Mouse (Mus musculus) midbrain, embryonic 14.5 days (tissue): ENCODE measurements around the gene Anp32b. TPM values are rescaled to one million over a fixed set of nuclear protein-coding genes. Genes with fewer than 3 reads are reported as not detected.

Experiments
- ATAC-seq: fragments of 200-750 bp; cut with Nextera tagmentation; 2 replicates; pipeline ENCODE4 v1.8.0; 2017; ENCODE audit warnings: moderate number of reproducible peaks, moderate library complexity; ENCODE audit not compliant: low FRiP score, low TSS enrichment
- DNase-seq: peaks from one replicate; pipeline ENCODE4 v3.0.0-alpha.2; 2015
- H3K27ac ChIP-seq: fragments of 300-500 bp; sonication (generic); replicated peaks from 2 replicates; pipeline ENCODE4 v1.5.1; 2014; ENCODE audit warnings: mild to moderate bottlenecking, low read depth, low read length, moderate library complexity
- H3K27me3 ChIP-seq: fragments of 300-500 bp; sonication (generic); 2 replicates; pipeline ENCODE4 v1.6.1; 2014; ENCODE audit warnings: low read length, control low read depth, mixed read lengths; ENCODE audit not compliant: control insufficient read depth, insufficient read depth
- H3K36me3 ChIP-seq: fragments of 300-500 bp; sonication (generic); 2 replicates; pipeline ENCODE4 v1.6.1; 2014; ENCODE audit warnings: low read length, control low read depth; ENCODE audit not compliant: control insufficient read depth, insufficient read depth
- H3K4me1 ChIP-seq: fragments of 300-500 bp; sonication (generic); 2 replicates; pipeline ENCODE4 v1.6.1; 2014; ENCODE audit warnings: mild to moderate bottlenecking, antibody characterized with exemption, low read length, control low read depth; ENCODE audit not compliant: control insufficient read depth, insufficient read depth
- H3K4me2 ChIP-seq: fragments of 300-500 bp; sonication (generic); 2 replicates; pipeline ENCODE4 v1.6.1; 2014; ENCODE audit warnings: mild to moderate bottlenecking, low read length, moderate library complexity
- H3K4me3 ChIP-seq: fragments of 300-500 bp; sonication (generic); replicated peaks from 2 replicates; pipeline ENCODE4 v1.5.1; 2014; ENCODE audit warnings: low read depth, low read length
- H3K9ac ChIP-seq: fragments of 300-500 bp; sonication (generic); replicated peaks from 2 replicates; pipeline ENCODE4 v1.6.1; 2014; ENCODE audit warnings: mild to moderate bottlenecking, low read length, moderate library complexity
- H3K9me3 ChIP-seq: fragments of 300-500 bp; sonication (generic); 2 replicates; pipeline ENCODE4 v1.6.1; 2016; ENCODE audit warnings: low read length, control low read depth, mixed read lengths; ENCODE audit not compliant: control insufficient read depth
- WGBS: fragments of 180-500 bp; shearing (Covaris S2); extraction: QIAGEN DNeasy Blood & Tissue Kit; methylation state at CpG from one replicate; pipeline ENCODE4 v1.1.7; 2014; 5-methylcytosine and 5-hydroxymethylcytosine counted together
- polyA plus RNA-seq: library from polyadenylated mRNA; unstranded; fragments of >200 nt; fragmentation: Nextera tagmentation; extraction: Ambion mirVana; gene quantifications from 2 replicates; pipeline ENCODE4 v1.2.1, GENCODE M21; 2014

Gene Anp32b
- polyA plus RNA-seq, 1 experiment from 2014 or later: 70.4 TPM

- Histone ChIP-seq H3K4me3 (no peak overlapping the region), H3K36me3 (peaks cover 34% of the 10 kb centered on the region), H3K9me3 (no peaks in the 10 kb centered on the region), H3K4me2 (no peak overlapping the region), H3K9ac (no peak overlapping the region), H3K27ac (no peak overlapping the region), H3K4me1 (peaks cover 6% of the 10 kb centered on the region; the same call in 1 of the 2 replicates), H3K27me3 (no peaks in the 10 kb centered on the region)
- DNase-seq: no peak
- 94% methylated on average over 6 of the region's 6 CpGs for WGBS
- ATAC-seq: no peak
These were observed 42.4 kb downstream of the Anp32b start for GRCm38 (mm10) chr4:46493071-46493470.

DNA sequence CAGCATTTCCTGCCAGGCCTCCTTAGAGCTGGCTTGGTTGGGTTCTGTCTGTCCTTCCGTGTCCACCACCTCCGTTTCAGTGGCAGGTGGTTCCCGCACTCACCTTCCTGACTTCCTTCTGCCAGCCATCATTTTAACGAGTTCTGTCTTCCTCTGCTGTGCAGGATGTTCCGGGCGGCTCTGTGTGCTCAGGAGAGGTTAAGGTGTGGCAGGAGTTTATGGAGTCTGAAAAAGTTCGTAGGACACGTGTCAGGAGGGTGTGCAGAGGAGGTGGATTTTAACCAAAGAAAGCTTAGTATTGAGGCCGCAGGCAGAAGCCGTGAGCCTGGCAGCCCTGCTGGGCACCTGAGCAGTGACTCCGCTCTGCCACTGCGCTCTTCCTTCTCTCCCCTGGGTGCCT lies 44.8 kb downstream of the Anp32b start:
- no peaks in the 10 kb centered on the region for H3K9me3 ChIP-seq
- ATAC-seq: no peak
- H3K36me3 ChIP-seq: peaks cover 46% of the 10 kb centered on the region
- no peak overlapping the region for H3K27ac ChIP-seq
- no peaks in the 10 kb centered on the region for H3K4me1 ChIP-seq
- DNase-seq: no peak
- no peak overlapping the region for H3K9ac ChIP-seq
- H3K4me2 ChIP-seq: no peak overlapping the region
- 92% methylated on average over 12 of the region's 12 CpGs for WGBS
- H3K27me3 ChIP-seq: no peaks in the 10 kb centered on the region
- no peak overlapping the region for H3K4me3 ChIP-seq

GRCm38 (mm10) chr4:46497286-46497892 lies 46.7 kb downstream of the Anp32b start:
- H3K27me3 ChIP-seq: no peaks in the 10 kb centered on the region
- no peaks in the 10 kb centered on the region for H3K9me3 ChIP-seq
- no peaks in the 10 kb centered on the region for H3K4me1 ChIP-seq
- DNase-seq: peak; percentile 78
- no peak overlapping the region for H3K4me2 ChIP-seq
- peaks cover 64% of the 10 kb centered on the region for H3K36me3 ChIP-seq
- no peak for ATAC-seq
- H3K4me3 ChIP-seq: no peak overlapping the region
- no peak overlapping the region for H3K27ac ChIP-seq
- 45% methylated on average over 4 of the region's 4 CpGs for WGBS
- no peak overlapping the region for H3K9ac ChIP-seq

- ATAC-seq: no peak
- H3K4me2 ChIP-seq: no peak overlapping the region
- H3K9ac ChIP-seq: no peak overlapping the region
- WGBS: 72% methylated on average over 3 of the region's 3 CpGs
- H3K27ac ChIP-seq: no peak overlapping the region
- no peaks in the 10 kb centered on the region for H3K9me3 ChIP-seq
- peaks cover 63% of the 10 kb centered on the region for H3K36me3 ChIP-seq
- H3K4me1 ChIP-seq: no peaks in the 10 kb centered on the region
- no peaks in the 10 kb centered on the region for H3K27me3 ChIP-seq
- DNase-seq: no peak
- H3K4me3 ChIP-seq: no peak overlapping the region
These were observed 47.8 kb downstream of the Anp32b start for GRCm38 (mm10) chr4:46498511-46498910.

DNA sequence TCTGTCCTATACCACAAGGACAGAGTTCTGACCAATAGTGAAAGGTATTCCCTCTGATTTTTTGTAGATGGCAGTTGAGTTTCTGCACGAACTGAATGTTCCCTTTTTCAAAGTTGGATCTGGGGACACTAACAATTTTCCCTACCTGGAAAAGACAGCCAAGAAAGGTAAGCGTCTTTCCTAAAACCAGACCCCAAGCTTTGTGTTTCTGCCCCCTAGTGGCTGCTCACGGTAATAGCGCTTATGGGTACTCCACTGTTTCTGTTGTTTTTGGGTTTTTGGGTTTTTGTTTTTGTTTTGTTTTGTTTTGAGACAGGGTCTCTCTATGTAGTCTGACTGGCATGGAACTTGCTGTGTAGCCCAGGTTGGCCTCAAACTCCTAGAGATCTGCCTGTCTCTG lies 48.3 kb downstream of the Anp32b start:
- Histone ChIP-seq H3K36me3 (peaks cover 63% of the 10 kb centered on the region), H3K27ac (no peak overlapping the region), H3K4me1 (no peaks in the 10 kb centered on the region), H3K4me3 (no peak overlapping the region), H3K9me3 (no peaks in the 10 kb centered on the region), H3K4me2 (no peak overlapping the region), H3K9ac (no peak overlapping the region), H3K27me3 (no peaks in the 10 kb centered on the region)
- DNase-seq (peak; percentile 75), ATAC-seq (no peak)
- WGBS: 12% methylated on average over 4 of the region's 4 CpGs

- H3K4me1 ChIP-seq: no peaks in the 10 kb centered on the region
- no peak overlapping the region for H3K4me3 ChIP-seq
- H3K36me3 ChIP-seq: peaks cover 43% of the 10 kb centered on the region
- 69% methylated on average over 16 of the region's 16 CpGs for WGBS
- no peak for ATAC-seq
- no peaks in the 10 kb centered on the region for H3K9me3 ChIP-seq
- no peak for DNase-seq
- H3K27ac ChIP-seq: no peak overlapping the region
- no peak overlapping the region for H3K9ac ChIP-seq
- H3K27me3 ChIP-seq: peaks cover 4% of the 10 kb centered on the region; the same call in 1 of the 2 replicates
- no peak overlapping the region for H3K4me2 ChIP-seq
These were observed 52.2 kb downstream of the Anp32b start for GRCm38 (mm10) chr4:46502606-46503502.

DNA sequence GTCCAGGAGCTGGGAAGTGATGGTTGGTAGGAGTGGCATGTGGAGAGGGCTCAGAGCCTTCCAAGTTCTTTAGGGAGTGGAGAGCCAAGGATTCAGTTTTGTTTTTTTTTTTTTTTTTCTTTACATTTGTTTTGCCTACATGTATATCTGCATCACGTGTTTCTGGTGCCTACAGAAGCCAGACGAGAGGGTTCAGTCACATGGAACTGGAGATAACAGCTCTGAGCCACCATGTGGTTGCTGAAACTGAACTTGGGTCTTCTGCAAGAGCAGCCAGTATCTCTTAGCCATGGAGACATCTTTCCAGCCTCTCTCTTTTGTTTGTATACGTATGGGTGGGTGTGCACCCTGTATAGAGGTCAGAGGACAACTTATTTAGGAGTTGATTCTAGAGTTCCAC lies 53.2 kb downstream of the Anp32b start:
- DNase-seq (no peak), ATAC-seq (no peak)
- Histone ChIP-seq H3K9ac (no peak overlapping the region), H3K27me3 (peaks cover 4% of the 10 kb centered on the region; the same call in 1 of the 2 replicates), H3K27ac (no peak overlapping the region), H3K4me3 (no peak overlapping the region), H3K4me1 (no peaks in the 10 kb centered on the region), H3K36me3 (peaks cover 43% of the 10 kb centered on the region), H3K4me2 (no peak overlapping the region), H3K9me3 (no peaks in the 10 kb centered on the region)
- 85% methylated on average over 3 of the region's 3 CpGs for WGBS

- 76% methylated on average over 8 of the region's 8 CpGs for WGBS
- no peaks in the 10 kb centered on the region for H3K9me3 ChIP-seq
- DNase-seq (no peak), ATAC-seq (no peak)
- H3K36me3 ChIP-seq: peaks cover 31% of the 10 kb centered on the region
- H3K4me2 ChIP-seq: no peak overlapping the region
- H3K27ac ChIP-seq: no peak overlapping the region
- H3K4me1 ChIP-seq: no peaks in the 10 kb centered on the region
- H3K4me3 ChIP-seq: no peak overlapping the region
- H3K27me3 ChIP-seq: peaks cover 4% of the 10 kb centered on the region; the same call in 1 of the 2 replicates
- no peak overlapping the region for H3K9ac ChIP-seq
These were observed 54.8 kb downstream of the Anp32b start for GRCm38 (mm10) chr4:46505361-46506057.
